Mouse (Mus musculus): ENCODE data around the gene Dnase2a. TPM values are rescaled to one million over a fixed set of nuclear protein-coding genes. Genes with fewer than 3 reads are reported as not detected.

Dnase2a gene
- polyA plus RNA-seq, 1 experiment from 2014 or later: 4.6 TPM

GRCm38 (mm10) chr8:84937620-84938485 lies 29.5 kb downstream of the Dnase2a start:
- Histone ChIP-seq H3K27ac (ENCODE audit: low read depth, low read length) (no peak overlapping the region), H3K9me3 (ENCODE audit: control insufficient read depth, low read length) (no peaks in the 10 kb centered on the region), H3K36me3 (ENCODE audit: control insufficient read depth, insufficient read depth, low read length) (no peaks in the 10 kb centered on the region), H3K4me1 (ENCODE audit: control insufficient read depth, insufficient read depth, low read length) (peaks cover 29% of the 10 kb centered on the region), H3K4me3 (ENCODE audit: low read depth, low read length) (peak overlapping the region; percentile 65; the same call in 1 of the 2 replicates), H3K27me3 (ENCODE audit: control insufficient read depth, insufficient read depth, low read length) (peaks cover 30% of the 10 kb centered on the region), H3K9ac (ENCODE audit: low read length) (no peak overlapping the region), H3K4me2 (peak overlapping the region; percentile 95)
- DNase-seq (ENCODE audit: low spot score, missing footprints) (no peak), ATAC-seq (ENCODE audit: low FRiP score) (no peak)
- WGBS: 63% methylated on average over 13 of the region's 13 CpGs

- DNase-seq (ENCODE audit: low spot score, missing footprints) (peak; percentile 81), ATAC-seq (ENCODE audit: low FRiP score) (no peak)
- no peak overlapping the region for H3K27ac ChIP-seq (ENCODE audit: low read depth, low read length)
- H3K9ac ChIP-seq (ENCODE audit: low read length): no peak overlapping the region
- H3K4me1 ChIP-seq (ENCODE audit: control insufficient read depth, insufficient read depth, low read length): peaks cover 23% of the 10 kb centered on the region
- no peak overlapping the region for H3K4me3 ChIP-seq (ENCODE audit: low read depth, low read length)
- H3K9me3 ChIP-seq (ENCODE audit: control insufficient read depth, low read length): no peaks in the 10 kb centered on the region
- H3K27me3 ChIP-seq (ENCODE audit: control insufficient read depth, insufficient read depth, low read length): peaks cover 37% of the 10 kb centered on the region
- WGBS: 18% methylated on average over 4 of the region's 4 CpGs
- H3K36me3 ChIP-seq (ENCODE audit: control insufficient read depth, insufficient read depth, low read length): no peaks in the 10 kb centered on the region
- no peak overlapping the region for H3K4me2 ChIP-seq
Observed at GRCm38 (mm10) chr8:84943699-84944098, 35.3 kb downstream of the Dnase2a start.

GRCm38 (mm10) chr8:84944478-84945160 lies 36.3 kb downstream of the Dnase2a start:
- Histone ChIP-seq H3K4me1 (ENCODE audit: control insufficient read depth, insufficient read depth, low read length) (peaks cover 23% of the 10 kb centered on the region), H3K4me2 (peak overlapping the region; percentile 92), H3K9me3 (ENCODE audit: control insufficient read depth, low read length) (no peaks in the 10 kb centered on the region), H3K9ac (ENCODE audit: low read length) (no peak overlapping the region), H3K36me3 (ENCODE audit: control insufficient read depth, insufficient read depth, low read length) (no peaks in the 10 kb centered on the region), H3K4me3 (ENCODE audit: low read depth, low read length) (peak overlapping the region; percentile 14; the same call in 1 of the 2 replicates), H3K27ac (ENCODE audit: low read depth, low read length) (no peak overlapping the region), H3K27me3 (ENCODE audit: control insufficient read depth, insufficient read depth, low read length) (peaks cover 37% of the 10 kb centered on the region)
- peak; percentile 51; the same call in 1 of the 2 replicates for ATAC-seq (ENCODE audit: low FRiP score)
- DNase-seq (ENCODE audit: low spot score, missing footprints): peak; percentile 92
- WGBS: 2% methylated on average over 26 of the region's 26 CpGs

- WGBS: 4% methylated on average over 11 of the region's 11 CpGs
- H3K4me3 ChIP-seq (ENCODE audit: low read depth, low read length): peak overlapping the region; percentile 57; the same call in 1 of the 2 replicates
- peak overlapping the region; percentile 92 for H3K4me2 ChIP-seq
- peaks cover 40% of the 10 kb centered on the region for H3K27me3 ChIP-seq (ENCODE audit: control insufficient read depth, insufficient read depth, low read length)
- H3K36me3 ChIP-seq (ENCODE audit: control insufficient read depth, insufficient read depth, low read length): no peaks in the 10 kb centered on the region
- no peaks in the 10 kb centered on the region for H3K9me3 ChIP-seq (ENCODE audit: control insufficient read depth, low read length)
- no peak for DNase-seq (ENCODE audit: low spot score, missing footprints)
- no peak overlapping the region for H3K27ac ChIP-seq (ENCODE audit: low read depth, low read length)
- H3K9ac ChIP-seq (ENCODE audit: low read length): no peak overlapping the region
- ATAC-seq (ENCODE audit: low FRiP score): peak; percentile 56
- H3K4me1 ChIP-seq (ENCODE audit: control insufficient read depth, insufficient read depth, low read length): peaks cover 23% of the 10 kb centered on the region
Observed at GRCm38 (mm10) chr8:84945235-84945632, 36.9 kb downstream of the Dnase2a start.

GRCm38 (mm10) chr8:84945633-84946527 lies 37.5 kb downstream of the Dnase2a start:
- Histone ChIP-seq H3K27ac (ENCODE audit: low read depth, low read length) (no peak overlapping the region), H3K9ac (ENCODE audit: low read length) (peak overlapping the region; percentile 62), H3K36me3 (ENCODE audit: control insufficient read depth, insufficient read depth, low read length) (no peaks in the 10 kb centered on the region), H3K27me3 (ENCODE audit: control insufficient read depth, insufficient read depth, low read length) (peaks cover 46% of the 10 kb centered on the region), H3K4me3 (ENCODE audit: low read depth, low read length) (peak overlapping the region; percentile 57), H3K9me3 (ENCODE audit: control insufficient read depth, low read length) (no peaks in the 10 kb centered on the region), H3K4me2 (peak overlapping the region; percentile 92), H3K4me1 (ENCODE audit: control insufficient read depth, insufficient read depth, low read length) (peaks cover 23% of the 10 kb centered on the region)
- ATAC-seq (ENCODE audit: low FRiP score) (peak; percentile 73), DNase-seq (ENCODE audit: low spot score, missing footprints) (peak; percentile 97)
- 0% methylated on average over 46 of the region's 67 CpGs for WGBS

- 9% methylated on average over 17 of the region's 17 CpGs for WGBS
- peaks cover 23% of the 10 kb centered on the region for H3K4me1 ChIP-seq (ENCODE audit: control insufficient read depth, insufficient read depth, low read length)
- peaks cover 46% of the 10 kb centered on the region for H3K27me3 ChIP-seq (ENCODE audit: control insufficient read depth, insufficient read depth, low read length)
- no peaks in the 10 kb centered on the region for H3K36me3 ChIP-seq (ENCODE audit: control insufficient read depth, insufficient read depth, low read length)
- DNase-seq (ENCODE audit: low spot score, missing footprints) (peak; percentile 91), ATAC-seq (ENCODE audit: low FRiP score) (0 out of 2 replicates have a peak, but pooled peaks have one; percentile 27)
- H3K9ac ChIP-seq (ENCODE audit: low read length): peak within 1 kb of the TSS; percentile 62
- no peak within 1 kb of the TSS for H3K27ac ChIP-seq (ENCODE audit: low read depth, low read length)
- peak within 1 kb of the TSS; percentile 92 for H3K4me2 ChIP-seq
- peak within 1 kb of the TSS; percentile 57 for H3K4me3 ChIP-seq (ENCODE audit: low read depth, low read length)
- no peaks in the 10 kb centered on the region for H3K9me3 ChIP-seq (ENCODE audit: control insufficient read depth, low read length)
Observed at GRCm38 (mm10) chr8:84946528-84947240, 38.3 kb downstream of the Dnase2a start, which contains the start of gene Rtbdn. Rtbdn (plus strand) TSS chr8:84946991.

GRCm38 (mm10) chr8:84947241-84947545 lies 38.8 kb downstream of the Dnase2a start:
- Histone ChIP-seq H3K4me3 (ENCODE audit: low read depth, low read length) (no peak overlapping the region), H3K27ac (ENCODE audit: low read depth, low read length) (no peak overlapping the region), H3K9ac (ENCODE audit: low read length) (no peak overlapping the region), H3K9me3 (ENCODE audit: control insufficient read depth, low read length) (no peaks in the 10 kb centered on the region), H3K36me3 (ENCODE audit: control insufficient read depth, insufficient read depth, low read length) (no peaks in the 10 kb centered on the region), H3K4me1 (ENCODE audit: control insufficient read depth, insufficient read depth, low read length) (peaks cover 23% of the 10 kb centered on the region), H3K4me2 (no peak overlapping the region), H3K27me3 (ENCODE audit: control insufficient read depth, insufficient read depth, low read length) (peaks cover 46% of the 10 kb centered on the region)
- DNase-seq (ENCODE audit: low spot score, missing footprints) (no peak), ATAC-seq (ENCODE audit: low FRiP score) (no peak)
- WGBS: 15% methylated on average over 9 of the region's 9 CpGs

- Histone ChIP-seq H3K27ac (ENCODE audit: low read depth, low read length) (no peak overlapping the region), H3K4me3 (ENCODE audit: low read depth, low read length) (no peak overlapping the region), H3K9ac (ENCODE audit: low read length) (no peak overlapping the region), H3K9me3 (ENCODE audit: control insufficient read depth, low read length) (no peaks in the 10 kb centered on the region), H3K4me2 (no peak overlapping the region), H3K4me1 (ENCODE audit: control insufficient read depth, insufficient read depth, low read length) (peaks cover 18% of the 10 kb centered on the region; the same call in 1 of the 2 replicates), H3K27me3 (ENCODE audit: control insufficient read depth, insufficient read depth, low read length) (peaks cover 31% of the 10 kb centered on the region), H3K36me3 (ENCODE audit: control insufficient read depth, insufficient read depth, low read length) (no peaks in the 10 kb centered on the region)
- 17% methylated on average over 12 of the region's 12 CpGs for WGBS
- DNase-seq (ENCODE audit: low spot score, missing footprints) (peak; percentile 73), ATAC-seq (ENCODE audit: low FRiP score) (no peak)
Observed at GRCm38 (mm10) chr8:84949753-84950152, 41.4 kb downstream of the Dnase2a start.
